Mouse (Mus musculus) lung, embryonic 14.5 days (tissue): ENCODE measurements around the gene Psmc3. TPM values are rescaled to one million over a fixed set of nuclear protein-coding genes. Genes with fewer than 3 reads are reported as not detected.
"Not testable (repeated sequence)": the region's sequence is repeated elsewhere in the genome, so short reads cannot be mapped to it uniquely, and the experiment has no call there.

Experiments
- ATAC-seq: fragments of 200-750 bp; cut with Nextera tagmentation; 2 replicates; pipeline ENCODE4 v1.8.0; 2017; ENCODE audit warnings: mild to moderate bottlenecking, moderate TSS enrichment, moderate library complexity; ENCODE audit not compliant: insufficient read depth
- DNase-seq: peaks from one replicate; pipeline ENCODE4 v3.0.0-alpha.2; 2015
- H3K27ac ChIP-seq: fragments of 300-500 bp; sonication (generic); 2 replicates; pipeline ENCODE4 v1.5.1; 2014; ENCODE audit warnings: low read depth, mild to moderate bottlenecking, moderate library complexity
- H3K27me3 ChIP-seq: fragments of 300-500 bp; sonication (generic); 2 replicates; pipeline ENCODE4 v1.6.1; 2014; ENCODE audit warnings: low read length, control low read depth; ENCODE audit not compliant: insufficient read depth
- H3K36me3 ChIP-seq: fragments of 300-500 bp; sonication (generic); 2 replicates; pipeline ENCODE4 v1.6.1; 2014; ENCODE audit warnings: control low read depth; ENCODE audit not compliant: insufficient read depth
- H3K4me1 ChIP-seq: fragments of 300-500 bp; sonication (generic); 2 replicates; pipeline ENCODE4 v1.6.1; 2014; ENCODE audit warnings: antibody characterized with exemption, control low read depth; ENCODE audit not compliant: insufficient read depth
- H3K4me2 ChIP-seq: fragments of 300-500 bp; sonication (generic); 2 replicates; pipeline ENCODE4 v1.6.1; 2014; ENCODE audit warnings: mild to moderate bottlenecking
- H3K4me3 ChIP-seq: fragments of 300-500 bp; sonication (generic); 2 replicates; pipeline ENCODE4 v1.5.1; 2014; ENCODE audit warnings: low read depth, low read length
- H3K9ac ChIP-seq: fragments of 300-500 bp; sonication (generic); 2 replicates; pipeline ENCODE4 v1.6.1; 2014
- H3K9me3 ChIP-seq: fragments of 300-500 bp; sonication (generic); 2 replicates; pipeline ENCODE4 v1.6.1; 2016; ENCODE audit warnings: low read depth, low read length, control low read depth
- CTCF ChIP-seq: IDR thresholded peaks from 2 replicates; pipeline ENCODE4 v1.5.1; 2016; ENCODE audit warnings: antibody characterized with exemption, low read depth
- WGBS: fragments of 180-500 bp; shearing (Covaris S2); extraction: QIAGEN DNeasy Blood & Tissue Kit; methylation state at CpG from one replicate; pipeline ENCODE4 v1.1.7; 2014; 5-methylcytosine and 5-hydroxymethylcytosine counted together
- polyA plus RNA-seq: library from polyadenylated mRNA; unstranded; fragments of >200 nt; fragmentation: Nextera tagmentation; extraction: Ambion mirVana; gene quantifications from 2 replicates; pipeline ENCODE4 v1.2.1, GENCODE M21; 2014

The Psmc3 gene
- polyA plus RNA-seq, 1 experiment from 2014 or later, result 322 TPM

DNA sequence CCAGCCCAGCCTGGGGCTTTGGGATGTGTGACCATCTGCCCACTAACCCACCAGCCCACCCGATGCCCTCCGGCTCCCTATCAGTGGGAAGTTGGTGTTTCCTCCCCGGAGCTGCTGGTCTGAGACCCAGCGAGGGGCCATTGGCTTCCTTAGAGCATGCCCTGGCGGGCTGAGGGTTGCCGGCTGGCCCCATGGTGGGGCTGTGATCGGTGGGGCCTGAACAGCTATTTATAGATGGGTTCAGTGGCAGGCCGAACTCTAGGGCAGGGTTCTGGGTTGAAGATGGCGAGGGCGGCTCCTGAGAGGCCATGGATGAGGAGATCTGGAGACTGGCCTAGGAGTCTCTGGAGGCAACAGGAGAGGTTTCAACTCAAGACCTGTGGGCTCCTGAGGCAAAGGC lies 43.2 kb downstream of the Psmc3 start:
- H3K9me3 ChIP-seq, result no peaks in the 10 kb centered on the region
- H3K9ac ChIP-seq, result no peak overlapping the region; the same call in 1 of the 2 replicates
- DNase-seq (no peak), ATAC-seq (no peak)
- no peak overlapping the region for H3K4me2 ChIP-seq
- TF ChIP-seq CTCF, result no peak
- no peak overlapping the region for H3K4me3 ChIP-seq
- no peaks in the 10 kb centered on the region for H3K4me1 ChIP-seq
- H3K27ac ChIP-seq, result no peak overlapping the region
- no peaks in the 10 kb centered on the region for H3K27me3 ChIP-seq
- no peaks in the 10 kb centered on the region for H3K36me3 ChIP-seq
- WGBS, result 75% methylated on average over 10 of the region's 10 CpGs

DNA sequence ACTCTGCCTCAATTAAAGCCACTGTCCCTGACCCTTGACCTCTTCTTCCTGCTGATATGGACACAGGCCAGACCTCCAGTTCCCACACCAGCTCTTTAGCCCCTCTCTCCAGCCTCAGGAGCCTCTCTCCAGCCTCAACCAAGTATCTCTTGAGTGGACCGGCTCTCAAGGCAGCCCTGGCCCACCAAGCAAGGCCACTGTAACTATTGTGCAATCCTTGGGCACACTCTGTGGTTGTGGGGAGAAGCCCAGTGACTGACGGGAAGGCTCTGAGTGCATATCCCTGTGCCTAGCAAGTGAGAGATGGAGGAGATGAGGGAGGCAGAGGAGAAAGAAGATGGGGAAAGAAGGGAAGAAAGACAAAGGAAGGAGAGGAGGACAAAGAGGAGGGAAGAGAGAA lies 44.3 kb downstream of the Psmc3 start:
- H3K4me1 ChIP-seq, result no peaks in the 10 kb centered on the region
- H3K9me3 ChIP-seq, result no peaks in the 10 kb centered on the region
- H3K27ac ChIP-seq, result no peak overlapping the region
- no peak for TF ChIP-seq CTCF
- DNase-seq (no peak), ATAC-seq (no peak)
- no peaks in the 10 kb centered on the region for H3K27me3 ChIP-seq
- H3K36me3 ChIP-seq, result no peaks in the 10 kb centered on the region
- H3K4me3 ChIP-seq, result no peak overlapping the region
- no peak overlapping the region for H3K4me2 ChIP-seq
- 79% methylated on average over 2 of the region's 2 CpGs for WGBS
- H3K9ac ChIP-seq, result no peak overlapping the region

DNA sequence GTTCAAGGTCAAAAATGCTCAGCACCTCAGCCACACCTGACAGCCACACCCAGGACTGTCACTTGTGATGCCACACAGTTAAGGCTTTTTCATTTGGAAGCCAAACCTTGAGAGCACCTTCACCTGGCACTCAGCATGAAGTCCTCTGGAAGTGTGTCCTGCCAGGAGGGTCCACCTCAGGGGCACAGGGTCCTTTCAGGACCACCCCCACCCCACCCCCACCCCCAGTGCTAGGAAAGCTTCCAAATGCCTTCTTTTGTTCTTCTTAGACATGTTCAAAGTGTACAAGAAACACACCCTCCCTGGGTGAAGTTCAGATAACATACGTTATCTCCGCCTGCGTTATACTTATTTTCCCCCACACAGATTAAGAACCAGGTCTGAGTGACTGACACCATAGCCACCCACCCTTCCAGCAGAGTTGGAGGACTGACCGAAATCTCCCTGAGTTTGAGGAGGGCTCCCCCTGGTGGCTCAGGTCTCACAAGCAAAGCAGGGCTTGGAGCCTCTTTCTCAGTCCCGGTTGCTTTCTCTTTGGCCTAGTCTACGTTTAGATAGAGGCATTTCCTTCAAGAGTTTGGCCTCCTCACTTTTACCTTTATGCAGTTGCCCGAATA lies 47.4 kb downstream of the Psmc3 start:
- H3K4me1 ChIP-seq, result no peaks in the 10 kb centered on the region
- no peaks in the 10 kb centered on the region for H3K9me3 ChIP-seq
- H3K4me3 ChIP-seq, result no peak overlapping the region
- ATAC-seq (peak; percentile 87), DNase-seq (peak; percentile 96)
- H3K27me3 ChIP-seq, result no peaks in the 10 kb centered on the region
- peak; percentile 96 for TF ChIP-seq CTCF
- H3K27ac ChIP-seq, result no peak overlapping the region
- no peaks in the 10 kb centered on the region for H3K36me3 ChIP-seq
- no peak overlapping the region for H3K4me2 ChIP-seq
- no peak overlapping the region for H3K9ac ChIP-seq
- WGBS, result 6% methylated on average over 7 of the region's 7 CpGs

DNA sequence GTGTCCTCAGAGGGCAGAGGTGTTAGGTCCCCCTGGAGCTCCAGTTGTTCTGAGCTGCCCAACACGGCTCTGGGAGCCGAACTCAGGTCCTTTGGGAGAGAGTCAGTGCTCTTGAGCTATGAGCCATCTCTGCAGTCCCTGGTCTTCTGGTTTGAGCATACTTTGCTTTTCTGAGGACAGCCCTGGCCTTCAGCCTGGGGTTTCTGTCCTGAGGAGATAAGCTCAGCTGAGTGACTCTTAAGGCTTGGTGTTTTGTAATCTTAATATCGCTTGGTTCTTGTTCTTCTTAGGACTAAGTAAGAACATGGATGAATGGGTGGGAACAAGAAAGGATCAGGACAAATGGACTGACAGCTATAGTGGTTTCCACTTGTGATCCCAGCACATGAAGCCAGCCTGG lies 54.3 kb downstream of the Psmc3 start:
- DNase-seq, result no peak
- H3K4me2 ChIP-seq, result no peak overlapping the region
- ATAC-seq, result no peak
- no peak overlapping the region for H3K9ac ChIP-seq
- TF ChIP-seq CTCF, result no peak
- WGBS, result 72% methylated on average over 3 of the region's 3 CpGs
- no peaks in the 10 kb centered on the region for H3K36me3 ChIP-seq
- no peaks in the 10 kb centered on the region for H3K27me3 ChIP-seq
- no peaks in the 10 kb centered on the region for H3K4me1 ChIP-seq
- H3K27ac ChIP-seq, result no peak overlapping the region
- H3K4me3 ChIP-seq, result no peak overlapping the region
- no peaks in the 10 kb centered on the region for H3K9me3 ChIP-seq

DNA sequence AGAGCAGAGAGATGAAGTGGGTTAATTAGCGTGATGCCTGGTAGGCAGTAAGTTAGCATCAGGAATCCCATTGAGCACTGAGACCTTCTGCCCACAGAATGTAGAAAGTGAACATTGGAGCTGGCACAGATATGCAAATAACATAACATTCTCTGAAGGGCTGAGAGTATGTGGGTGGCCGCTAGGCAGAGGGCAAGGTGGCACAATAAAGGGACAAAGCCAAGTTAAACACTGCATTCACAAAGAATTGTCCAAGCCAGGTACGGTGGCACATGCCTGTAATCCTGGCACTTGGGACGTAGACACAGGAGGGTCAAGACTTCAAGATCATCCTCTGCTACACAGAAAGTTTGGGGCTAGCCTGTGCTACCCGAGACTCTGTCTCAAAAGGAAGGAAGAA lies 55.4 kb downstream of the Psmc3 start:
- no peaks in the 10 kb centered on the region for H3K36me3 ChIP-seq
- H3K9ac ChIP-seq, result no peak overlapping the region
- no peak overlapping the region for H3K4me3 ChIP-seq
- H3K4me2 ChIP-seq, result no peak overlapping the region
- no peak for TF ChIP-seq CTCF
- 77% methylated on average over 5 of the region's 5 CpGs for WGBS
- no peak overlapping the region for H3K27ac ChIP-seq
- ATAC-seq (no peak), DNase-seq (no peak)
- no peaks in the 10 kb centered on the region for H3K27me3 ChIP-seq
- no peaks in the 10 kb centered on the region for H3K9me3 ChIP-seq
- no peaks in the 10 kb centered on the region for H3K4me1 ChIP-seq

DNA sequence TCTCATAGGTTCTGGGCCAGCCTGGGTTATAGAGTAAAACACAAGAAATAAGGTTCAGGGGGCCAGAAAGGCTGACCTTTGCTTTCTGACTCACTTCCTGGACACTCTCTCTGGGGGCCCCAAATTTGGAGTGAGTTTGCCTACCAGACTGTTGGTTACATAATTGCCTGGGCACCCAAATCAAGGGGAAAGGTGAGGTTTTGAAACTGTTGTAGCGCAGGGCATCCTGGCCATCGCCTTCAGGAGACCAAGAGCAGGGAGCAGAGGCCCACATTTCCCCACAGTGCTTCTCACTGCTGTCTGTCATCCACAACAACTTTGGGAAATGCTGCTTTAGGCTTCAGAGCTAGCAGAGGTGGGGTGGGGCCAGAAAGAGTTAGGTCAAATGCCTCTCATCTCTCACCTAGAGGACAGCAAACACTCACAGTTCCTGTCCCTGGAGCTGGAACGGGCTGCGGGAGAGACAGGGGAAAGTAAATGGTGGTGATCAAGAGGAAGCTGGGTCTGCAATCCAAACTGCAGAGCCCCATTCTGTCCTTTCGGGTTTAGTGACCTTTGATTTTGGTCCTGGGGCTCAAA lies 56.1 kb downstream of the Psmc3 start:
- no peak for TF ChIP-seq CTCF

DNA sequence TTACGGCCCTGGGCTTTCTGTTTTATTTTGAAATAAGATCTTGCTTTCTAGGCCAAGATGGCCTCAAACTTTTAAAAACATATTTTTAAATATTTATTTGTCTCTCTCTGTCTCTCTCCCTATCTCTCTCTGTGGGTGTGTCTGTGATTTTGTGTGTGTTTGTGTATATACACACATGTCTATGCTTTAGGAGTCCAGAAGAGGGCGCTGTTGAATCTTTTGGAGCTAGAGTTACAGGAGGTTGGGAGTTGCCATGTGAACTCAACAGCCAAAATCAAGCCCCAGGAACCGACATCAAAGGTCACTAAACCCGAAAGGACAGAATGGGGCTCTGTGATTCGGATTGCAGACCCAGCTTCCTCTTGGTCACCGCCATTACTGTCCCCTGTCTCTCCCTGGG lies 56.6 kb downstream of the Psmc3 start:
- Histone ChIP-seq H3K4me1 (no peaks in the 10 kb centered on the region), H3K27me3 (no peaks in the 10 kb centered on the region), H3K9ac (no peak overlapping the region), H3K4me2 (no peak overlapping the region), H3K27ac (no peak overlapping the region), H3K9me3 (no peaks in the 10 kb centered on the region), H3K4me3 (no peak overlapping the region), H3K36me3 (no peaks in the 10 kb centered on the region)
- 77% methylated on average over 6 of the region's 6 CpGs for WGBS
- DNase-seq, result no peak
- no peak for ATAC-seq
- TF ChIP-seq CTCF, result peak; percentile 18; the same call in 1 of the 2 replicates

More for the DNA sequence above, 56.1 kb downstream of the Psmc3 start:
- no peak overlapping the region for H3K4me2 ChIP-seq
- no peaks in the 10 kb centered on the region for H3K27me3 ChIP-seq
- no peaks in the 10 kb centered on the region for H3K4me1 ChIP-seq
- WGBS, result 65% methylated on average over 5 of the region's 5 CpGs
- H3K9me3 ChIP-seq, result no peaks in the 10 kb centered on the region
- H3K4me3 ChIP-seq, result no peak overlapping the region
- no peak overlapping the region for H3K27ac ChIP-seq
- no peaks in the 10 kb centered on the region for H3K36me3 ChIP-seq
- DNase-seq, result no peak
- ATAC-seq, result no peak
- H3K9ac ChIP-seq, result no peak overlapping the region

DNA sequence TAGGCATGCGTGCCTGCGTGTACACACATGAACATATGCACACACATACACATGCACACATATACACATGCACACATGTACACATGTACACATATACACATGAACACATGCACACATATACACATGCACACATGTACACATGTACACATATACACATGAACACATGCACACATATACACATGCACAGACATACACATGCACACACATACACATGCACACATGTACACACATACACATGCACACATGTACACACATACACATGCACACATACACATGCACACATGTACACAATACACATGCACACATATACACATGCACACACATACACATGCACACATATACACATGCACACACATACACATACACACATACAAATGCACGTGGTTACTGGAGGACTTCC lies 58.0 kb downstream of the Psmc3 start:
- ATAC-seq, H3K27ac ChIP-seq, H3K9ac ChIP-seq, H3K4me2 ChIP-seq, H3K27me3 ChIP-seq, H3K4me1 ChIP-seq, H3K9me3 ChIP-seq, H3K4me3 ChIP-seq, H3K36me3 ChIP-seq, DNase-seq: not testable (repeated sequence)
- 88% methylated on average over 3 of the region's 3 CpGs for WGBS
